In the genomic region with DNA sequence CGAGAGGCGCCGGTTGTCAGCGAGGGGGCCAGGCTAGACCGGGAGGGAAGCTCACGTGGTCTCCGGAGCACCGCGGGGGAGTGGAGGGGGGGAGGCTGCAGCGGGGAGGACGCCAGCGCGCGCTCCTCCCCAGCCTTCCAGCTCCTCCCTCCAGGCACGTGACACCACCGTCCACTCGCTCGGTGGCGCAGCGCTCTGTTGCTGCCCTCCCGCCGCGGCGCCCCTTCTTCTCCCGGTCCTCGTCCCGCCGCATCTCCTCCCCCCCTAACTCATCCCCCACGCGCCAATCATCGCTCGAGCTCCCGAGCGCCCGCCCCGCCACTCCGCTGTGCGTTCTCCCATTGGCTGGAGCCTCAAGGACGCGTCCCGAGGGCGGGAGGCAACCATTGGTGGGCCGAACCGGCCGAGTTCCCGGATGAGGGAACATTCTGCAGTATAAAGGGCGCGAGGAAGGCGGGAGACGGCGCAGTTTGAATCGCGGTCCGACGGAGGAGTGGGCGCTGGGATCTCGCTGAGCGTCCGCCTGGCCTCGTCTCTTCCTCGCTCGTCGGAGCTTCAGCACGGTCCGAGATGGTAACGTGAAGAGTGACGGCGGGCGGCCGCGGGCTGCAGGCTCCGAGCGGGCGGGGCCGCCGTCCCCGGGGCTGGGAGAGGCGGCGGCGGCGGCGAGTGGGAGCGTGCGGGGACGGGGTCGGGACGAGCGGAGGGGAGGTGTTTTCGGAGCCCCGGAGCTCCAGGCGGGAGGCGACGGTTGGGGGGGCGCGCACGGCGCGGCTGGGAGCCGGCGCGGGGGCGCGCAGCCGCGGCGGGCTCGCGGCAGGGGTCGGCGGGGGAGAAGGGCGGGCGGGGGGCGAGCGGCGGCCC, we compare ENCODE assay signal across 1 mouse cellular context.
TF ChIP-seq lines count a peak whose summit lies in the region.

A gene (plus strand): TSS at position 364 of the 864 bp plus-strand sequence.

TF ChIP-seq in CH12.LX, 34 proteins besides CTCF, POLR2A, EP300 and RAD21 (continued from another document):
- TF ChIP-seq UBTF (IDR thresholded peaks at IDR 0.05; ENCODE audit: low read depth, low read length) (no peak; the same call in none of the 2 replicates), CHD2 (IDR thresholded peaks at IDR 0.05; ENCODE audit: low read length) (peak; percentile 95), E2F4 (IDR thresholded peaks at IDR 0.05; ENCODE audit: insufficient replicate concordance, low read depth, low read length) (peak; percentile 94), IRF4 (IDR thresholded peaks at IDR 0.05; ENCODE audit: low read depth, low read length) (peak; percentile 39), MEF2A (IDR thresholded peaks at IDR 0.05; ENCODE audit: borderline replicate concordance, low read depth, low read length) (peak; percentile 71), MAZ (IDR thresholded peaks at IDR 0.05; ENCODE audit: low read depth, low read length) (peak; percentile 87), KAT2A (IDR thresholded peaks at IDR 0.05; ENCODE audit: insufficient replicate concordance, low read length) (peak; percentile 84), CHD1 (IDR thresholded peaks at IDR 0.05; ENCODE audit: low read depth, low read length) (peak; percentile 78), SIN3A (IDR thresholded peaks at IDR 0.05; ENCODE audit: low read length) (peak; percentile 78), MYC (IDR thresholded peaks at IDR 0.05; ENCODE audit: low read depth, low read length) (peak; percentile 0; the same call in 1 of the 2 replicates), ZC3H11A (IDR thresholded peaks at IDR 0.05; ENCODE audit: low read depth, low read length) (no peak), JUN (IDR thresholded peaks at IDR 0.05; ENCODE audit: insufficient read depth, low read depth, low read length) (no peak), TBP (conservative IDR thresholded peaks at IDR 0.05; ENCODE audit: low read depth, low read length) (peak; percentile 97), ZKSCAN1 (IDR thresholded peaks at IDR 0.05; ENCODE audit: borderline replicate concordance, low read depth, low read length) (no peak), USF2 (conservative IDR thresholded peaks at IDR 0.05; ENCODE audit: low read depth, low read length) (peak; percentile 94), MAFK (IDR thresholded peaks at IDR 0.05; ENCODE audit: insufficient replicate concordance, low read length) (no peak; the same call in 1 of the 2 replicates), POLR2AphosphoS2 (IDR thresholded peaks at IDR 0.05; ENCODE audit: low read depth, low read length) (peak; percentile 99), ZMIZ1 (IDR thresholded peaks at IDR 0.05; ENCODE audit: low read depth, low read length) (peak; percentile 99), MAX (IDR thresholded peaks at IDR 0.05; ENCODE audit: low read length) (peak; percentile 97), GABPA (IDR thresholded peaks at IDR 0.05; ENCODE audit: insufficient replicate concordance, low read depth, low read length) (no peak), NELFE (IDR thresholded peaks at IDR 0.05; ENCODE audit: low read depth, low read length) (peak; percentile 100), TCF12 (IDR thresholded peaks at IDR 0.05; ENCODE audit: low read depth, low read length) (peak; percentile 97), RCOR1 (conservative IDR thresholded peaks at IDR 0.05; ENCODE audit: low read depth, low read length) (no peak; the same call in 1 of the 2 replicates), ELF1 (IDR thresholded peaks at IDR 0.05; ENCODE audit: low read depth, low read length) (peak; percentile 90), ETS1 (conservative IDR thresholded peaks at IDR 0.05; ENCODE audit: low read depth, low read length) (no peak; the same call in 1 of the 2 replicates), NRF1 (IDR thresholded peaks at IDR 0.05; ENCODE audit: low read depth, low read length) (peak; percentile 68), MXI1 (IDR thresholded peaks at IDR 0.05; ENCODE audit: low read depth, low read length) (peak; percentile 87), PAX5 (IDR thresholded peaks at IDR 0.05; ENCODE audit: low read length) (no peak), USF1 (IDR thresholded peaks at IDR 0.05; ENCODE audit: low read depth, low read length) (peak; percentile 97), SMC3 (IDR thresholded peaks at IDR 0.05; ENCODE audit: low read depth, low read length) (peak; percentile 9; the same call in 1 of the 2 replicates), JUND (conservative IDR thresholded peaks at IDR 0.05; ENCODE audit: low read depth, low read length) (no peak), ZNF384 (IDR thresholded peaks at IDR 0.05; ENCODE audit: low read depth, low read length) (0 out of 2 replicates have a peak, but pooled peaks have one; percentile 2)
TF ChIP-seq in CH12.LX: peak in this region for 24.
